Mouse (Mus musculus) midbrain, embryonic 16.5 days (tissue): ENCODE measurements around the gene Egfl7. TPM values are rescaled to one million over a fixed set of nuclear protein-coding genes. Genes with fewer than 3 reads are reported as not detected.

ENCODE experiments used
- ATAC-seq: fragments of 200-750 bp; cut with Nextera tagmentation; 2 replicates; pipeline ENCODE4 v1.8.0; 2017; ENCODE audit warnings: moderate TSS enrichment
- H3K27ac ChIP-seq: fragments of 300-500 bp; sonication (generic); 2 replicates; pipeline ENCODE4 v1.5.1; 2014; ENCODE audit warnings: mild to moderate bottlenecking, low read length, mixed read lengths
- H3K27me3 ChIP-seq: fragments of 300-500 bp; sonication (generic); 2 replicates; pipeline ENCODE4 v1.6.1; 2014; ENCODE audit warnings: low read depth, low read length, mixed read lengths; ENCODE audit not compliant: control insufficient read depth, insufficient read depth
- H3K36me3 ChIP-seq: fragments of 300-500 bp; sonication (generic); 2 replicates; pipeline ENCODE4 v1.6.1; 2014; ENCODE audit warnings: mild to moderate bottlenecking, low read length, moderate library complexity, mixed read lengths; ENCODE audit not compliant: control insufficient read depth, insufficient read depth
- H3K4me1 ChIP-seq: fragments of 300-500 bp; sonication (generic); 2 replicates; pipeline ENCODE4 v1.6.1; 2014; ENCODE audit warnings: mild to moderate bottlenecking, low read length, mixed read lengths; ENCODE audit not compliant: control insufficient read depth, insufficient read depth
- H3K4me2 ChIP-seq: fragments of 300-500 bp; sonication (generic); 2 replicates; pipeline ENCODE4 v1.6.1; 2014; ENCODE audit warnings: mild to moderate bottlenecking, low read length, mixed read lengths
- H3K4me3 ChIP-seq: fragments of 300-500 bp; sonication (generic); 2 replicates; pipeline ENCODE4 v1.5.1; 2014; ENCODE audit warnings: low read depth, mild to moderate bottlenecking, low read length, moderate library complexity, mixed read lengths
- H3K9ac ChIP-seq: fragments of 300-500 bp; sonication (generic); 2 replicates; pipeline ENCODE4 v1.6.1; 2014; ENCODE audit warnings: low read depth, low read length, mixed read lengths
- H3K9me3 ChIP-seq: fragments of 300-500 bp; sonication (generic); replicated peaks from 2 replicates; pipeline ENCODE4 v1.6.1; 2014; ENCODE audit warnings: mild to moderate bottlenecking, low read length, mixed read lengths; ENCODE audit not compliant: control insufficient read depth, poor library complexity, severe bottlenecking
- WGBS: fragments of 180-500 bp; shearing (Covaris S2); extraction: QIAGEN DNeasy Blood & Tissue Kit; methylation state at CpG from one replicate; pipeline ENCODE4 v1.1.7; 2014; 5-methylcytosine and 5-hydroxymethylcytosine counted together
- polyA plus RNA-seq: library from polyadenylated mRNA; unstranded; fragments of >200 nt; fragmentation: Nextera tagmentation; extraction: Ambion mirVana; gene quantifications from 2 replicates; pipeline ENCODE4 v1.2.1, GENCODE M21; 2015

Egfl7 gene
- polyA plus RNA-seq, 1 experiment from 2014 or later = 64.4 TPM

DNA sequence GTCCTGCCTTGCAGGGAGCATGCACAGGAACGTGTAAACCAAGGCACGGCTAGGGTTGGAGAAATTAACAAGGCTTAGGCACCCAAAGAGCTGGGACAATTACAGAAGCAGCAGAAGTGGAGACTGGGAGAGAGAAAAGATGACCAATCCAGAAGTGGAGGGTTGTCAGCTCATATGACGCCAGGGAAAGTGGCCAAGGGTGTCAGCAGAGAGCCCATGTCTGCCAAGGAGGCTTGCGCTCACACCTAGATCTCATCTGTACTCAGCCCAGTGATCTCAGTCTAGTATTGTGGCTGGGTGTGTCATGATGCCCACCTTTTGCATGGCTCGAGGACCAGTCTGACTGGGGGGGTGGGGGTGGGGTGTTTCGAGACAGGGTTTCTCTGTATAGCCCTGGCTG, 5.9 kb downstream of the Egfl7 start:
- Histone ChIP-seq H3K27ac (peak overlapping the region; percentile 37), H3K27me3 (no peaks in the 10 kb centered on the region), H3K4me3 (peak overlapping the region; percentile 16), H3K9me3 (no peaks in the 10 kb centered on the region), H3K4me1 (peaks cover 8% of the 10 kb centered on the region), H3K4me2 (no peak overlapping the region), H3K36me3 (no peaks in the 10 kb centered on the region), H3K9ac (no peak overlapping the region)
- 65% methylated on average over 6 of the region's 6 CpGs for WGBS
- no peak for ATAC-seq

DNA sequence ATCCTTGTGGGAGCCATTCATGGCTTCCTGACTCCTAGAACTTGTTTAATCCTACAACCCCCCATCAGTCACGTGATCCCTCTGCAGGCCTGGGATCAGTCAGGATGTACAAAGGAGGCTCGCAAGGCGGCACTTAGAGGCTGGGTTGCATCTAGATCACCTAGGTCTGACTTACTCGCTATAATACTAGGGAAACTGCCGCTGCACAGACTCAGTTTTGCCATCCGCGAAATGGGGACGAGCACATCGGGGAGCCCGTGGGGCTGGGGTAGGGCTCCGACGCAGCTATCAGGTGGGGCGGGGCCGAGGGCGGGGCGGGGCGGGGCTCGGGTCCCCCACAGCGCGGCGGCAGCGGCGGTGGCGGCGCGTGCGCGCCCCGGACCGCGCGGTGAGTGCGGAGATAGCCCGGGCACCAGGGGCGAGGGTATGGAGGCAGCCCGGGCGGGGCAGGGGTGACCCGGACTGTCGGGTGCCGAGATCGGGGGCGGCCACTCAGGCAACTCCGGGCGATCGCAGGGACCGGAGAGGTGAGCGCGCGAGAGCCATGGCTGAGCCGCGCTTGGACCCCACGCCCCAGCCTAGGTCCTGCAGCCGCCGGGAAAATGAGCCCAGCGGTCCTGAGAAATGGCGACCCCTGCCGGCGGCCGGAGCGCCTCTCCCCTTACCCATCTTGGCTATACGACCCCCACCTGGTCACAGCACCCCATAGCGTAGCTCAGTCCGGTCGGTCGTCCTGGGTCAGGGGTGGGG, 6.7 kb downstream of the Egfl7 start, which contains the start of gene Gm20532:
Gene Gm20532, plus strand, starts transcription at position 346 of the 750 bp plus-strand sequence.
- ATAC-seq = peak; percentile 80
- no peaks in the 10 kb centered on the region for H3K36me3 ChIP-seq
- peak within 1 kb of the TSS; percentile 81 for H3K9ac ChIP-seq
- no peaks in the 10 kb centered on the region for H3K9me3 ChIP-seq
- peak within 1 kb of the TSS; percentile 52 for H3K27ac ChIP-seq
- under 1% methylated on average over 48 of the region's 65 CpGs for WGBS
- H3K27me3 ChIP-seq = no peaks in the 10 kb centered on the region
- H3K4me1 ChIP-seq = peaks cover 8% of the 10 kb centered on the region
- H3K4me2 ChIP-seq = peak within 1 kb of the TSS; percentile 83
- H3K4me3 ChIP-seq = peak within 1 kb of the TSS; percentile 64

DNA sequence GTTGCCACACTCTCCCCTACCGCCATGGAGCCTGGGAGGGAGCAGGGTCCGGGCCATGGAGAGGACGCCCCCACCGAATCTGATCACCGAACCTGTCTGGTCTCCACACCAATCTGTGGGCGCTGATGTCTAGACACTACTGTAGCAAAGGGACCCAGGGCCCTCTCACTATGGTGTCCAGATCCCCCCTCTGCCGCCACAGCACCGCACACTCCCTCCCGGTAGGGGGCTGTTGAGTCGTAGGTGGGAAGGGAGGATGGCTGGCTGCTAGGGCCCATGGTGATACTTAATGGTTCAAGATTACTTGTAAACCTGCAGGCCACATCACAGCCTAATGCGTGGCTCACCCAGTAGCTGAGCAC, 7.2 kb downstream of the Egfl7 start:
- peak; percentile 36; the same call in 1 of the 2 replicates for ATAC-seq
- Histone ChIP-seq H3K9ac (peak overlapping the region; percentile 81), H3K4me2 (peak overlapping the region; percentile 83), H3K9me3 (no peaks in the 10 kb centered on the region), H3K27ac (peak overlapping the region; percentile 52), H3K36me3 (no peaks in the 10 kb centered on the region), H3K4me3 (peak overlapping the region; percentile 64), H3K4me1 (peaks cover 8% of the 10 kb centered on the region), H3K27me3 (no peaks in the 10 kb centered on the region)
- WGBS = 7% methylated on average over 11 of the region's 11 CpGs

DNA sequence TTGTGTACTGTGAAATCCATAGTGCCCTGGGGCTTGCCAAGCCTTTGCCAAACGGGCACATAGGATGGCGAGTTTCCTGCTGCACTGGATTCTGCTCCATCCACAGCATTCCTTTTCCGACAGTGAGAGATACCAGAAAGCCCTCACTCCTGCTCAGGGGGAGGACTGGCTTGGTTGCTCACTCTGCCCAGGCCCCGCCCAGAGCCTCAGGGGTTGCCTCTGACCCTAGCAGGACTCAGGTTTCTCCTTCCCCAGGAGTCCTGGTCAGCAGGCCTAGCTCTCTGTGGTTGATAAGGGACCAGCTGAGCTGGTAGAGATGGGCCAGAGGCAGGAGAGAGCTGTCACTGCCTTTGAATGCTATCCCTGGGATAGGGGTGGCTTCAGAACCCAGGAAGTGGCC, 8.8 kb downstream of the Egfl7 start:
- Histone ChIP-seq H3K4me2 (no peak overlapping the region), H3K27ac (no peak overlapping the region), H3K4me1 (peaks cover 8% of the 10 kb centered on the region), H3K9me3 (no peaks in the 10 kb centered on the region), H3K36me3 (no peaks in the 10 kb centered on the region), H3K9ac (0 out of 2 replicates have a peak overlapping the region, but pooled peaks have one; percentile 20), H3K4me3 (no peak overlapping the region), H3K27me3 (no peaks in the 10 kb centered on the region)
- 54% methylated on average over 4 of the region's 4 CpGs for WGBS
- ATAC-seq = no peak

- no peak for ATAC-seq
- WGBS = 94% methylated on average over 10 of the region's 10 CpGs
- H3K4me2 ChIP-seq = no peak overlapping the region
Observed at GRCm38 (mm10) chr2:26589284-26589683, 9.5 kb downstream of the Egfl7 start.

DNA sequence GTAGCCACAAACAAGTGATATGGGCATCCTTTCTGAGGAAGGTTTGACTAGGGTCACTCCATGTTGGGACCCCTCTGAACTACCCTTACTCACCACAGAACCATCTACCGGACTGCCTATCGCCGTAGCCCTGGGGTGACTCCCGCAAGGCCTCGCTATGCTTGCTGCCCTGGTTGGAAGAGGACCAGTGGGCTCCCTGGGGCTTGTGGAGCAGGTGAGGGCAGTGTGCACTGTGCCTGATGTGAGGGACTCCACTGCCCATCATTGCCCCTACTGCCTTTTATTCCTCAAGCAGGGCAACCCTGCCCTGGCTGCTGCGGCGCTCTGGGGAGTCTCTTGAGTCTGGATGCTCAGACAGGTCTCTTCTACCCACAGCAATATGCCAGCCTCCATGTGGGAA, 10.5 kb downstream of the Egfl7 start:
- Histone ChIP-seq H3K27ac (no peak overlapping the region), H3K36me3 (no peaks in the 10 kb centered on the region), H3K4me1 (peaks cover 8% of the 10 kb centered on the region), H3K27me3 (no peaks in the 10 kb centered on the region), H3K9ac (no peak overlapping the region), H3K4me3 (no peak overlapping the region), H3K9me3 (no peaks in the 10 kb centered on the region), H3K4me2 (no peak overlapping the region)
- 88% methylated on average over 7 of the region's 7 CpGs for WGBS
- no peak for ATAC-seq

More at GRCm38 (mm10) chr2:26589284-26589683, 9.5 kb downstream of the Egfl7 start:
- H3K9me3 ChIP-seq = no peaks in the 10 kb centered on the region
- no peaks in the 10 kb centered on the region for H3K27me3 ChIP-seq
- no peak overlapping the region for H3K9ac ChIP-seq
- no peak overlapping the region for H3K27ac ChIP-seq
- H3K4me1 ChIP-seq = peaks cover 8% of the 10 kb centered on the region
- no peak overlapping the region for H3K4me3 ChIP-seq
- H3K36me3 ChIP-seq = no peaks in the 10 kb centered on the region

GRCm38 (mm10) chr2:26590962-26591361, 11.1 kb downstream of the Egfl7 start:
- no peak overlapping the region for H3K4me2 ChIP-seq
- no peaks in the 10 kb centered on the region for H3K9me3 ChIP-seq
- whole genome bisulfite sequencing = 88% methylated on average over 7 of the region's 7 CpGs
- H3K36me3 ChIP-seq = no peaks in the 10 kb centered on the region
- H3K9ac ChIP-seq = no peak overlapping the region
- peaks cover 8% of the 10 kb centered on the region for H3K4me1 ChIP-seq
- H3K4me3 ChIP-seq = no peak overlapping the region
- ATAC-seq = no peak
- H3K27ac ChIP-seq = no peak overlapping the region
- no peaks in the 10 kb centered on the region for H3K27me3 ChIP-seq

DNA sequence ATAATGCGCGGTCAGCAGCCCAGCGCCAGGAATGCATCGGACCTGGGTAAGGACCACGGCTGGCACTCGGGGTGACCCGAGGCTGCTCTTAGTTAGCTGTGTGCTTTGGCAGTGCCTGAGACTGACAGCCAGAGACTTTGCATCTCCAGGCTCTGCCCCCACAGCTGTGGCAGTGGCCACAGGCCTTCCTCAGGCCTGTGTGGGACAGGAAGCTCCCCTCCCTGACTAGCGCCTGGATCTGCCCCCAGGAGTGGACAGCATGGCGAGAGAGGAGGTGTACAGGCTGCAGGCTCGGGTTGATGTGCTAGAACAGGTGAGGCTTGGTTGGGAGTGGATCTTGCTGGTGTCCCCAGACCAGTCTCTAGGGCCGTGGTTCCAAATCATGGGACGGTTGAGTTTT, 11.6 kb downstream of the Egfl7 start:
- 91% methylated on average over 12 of the region's 12 CpGs for WGBS
- no peak for ATAC-seq
- no peak overlapping the region for H3K9ac ChIP-seq
- no peak overlapping the region for H3K4me3 ChIP-seq
- H3K27ac ChIP-seq = no peak overlapping the region
- no peaks in the 10 kb centered on the region for H3K36me3 ChIP-seq
- H3K4me2 ChIP-seq = no peak overlapping the region
- no peaks in the 10 kb centered on the region for H3K9me3 ChIP-seq
- peaks cover 4% of the 10 kb centered on the region for H3K4me1 ChIP-seq
- H3K27me3 ChIP-seq = no peaks in the 10 kb centered on the region

- H3K4me2 ChIP-seq = no peak overlapping the region
- 81% methylated on average over 9 of the region's 9 CpGs for WGBS
- H3K27ac ChIP-seq = no peak overlapping the region
- no peak for ATAC-seq
- no peaks in the 10 kb centered on the region for H3K27me3 ChIP-seq
- no peak overlapping the region for H3K4me3 ChIP-seq
- H3K9me3 ChIP-seq = no peaks in the 10 kb centered on the region
- no peak overlapping the region for H3K9ac ChIP-seq
- H3K36me3 ChIP-seq = no peaks in the 10 kb centered on the region
- no peaks in the 10 kb centered on the region for H3K4me1 ChIP-seq
Observed at GRCm38 (mm10) chr2:26593211-26594021, 13.6 kb downstream of the Egfl7 start.
